Mouse (Mus musculus): Measurements from ENCODE around the gene Abhd17c. TPM values are rescaled to one million over a fixed set of nuclear protein-coding genes. Genes with fewer than 3 reads are reported as not detected.

The Abhd17c gene
- polyA plus RNA-seq, 1 experiment from 2014 or later = 49.3 TPM

DNA sequence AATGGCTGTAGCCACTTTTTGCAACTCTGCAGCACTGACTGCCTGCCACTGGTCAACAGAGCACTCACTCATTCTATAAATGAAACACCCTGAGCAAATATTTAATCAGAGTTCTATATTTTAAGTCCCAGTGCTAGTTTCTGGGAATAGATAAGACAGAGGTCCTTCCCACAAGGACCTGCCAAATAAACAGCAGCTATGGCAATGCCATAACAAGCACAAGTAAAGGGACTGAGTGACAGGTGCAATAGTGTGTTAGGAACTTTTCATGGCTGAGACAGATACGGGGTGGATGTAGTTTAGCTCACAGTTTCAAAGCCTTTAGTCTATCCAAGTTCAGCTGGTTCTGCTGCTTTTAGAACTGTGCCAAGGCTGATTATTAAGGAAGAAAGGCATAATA is 3.9 kb downstream of the Abhd17c start:
- no peak overlapping the region for H3K9ac ChIP-seq (ENCODE audit: low read depth, low read length)
- no peaks in the 10 kb centered on the region for H3K36me3 ChIP-seq (ENCODE audit: control insufficient read depth, insufficient read depth, low read length)
- H3K4me1 ChIP-seq (ENCODE audit: control insufficient read depth, insufficient read depth, low read length) = peaks cover 28% of the 10 kb centered on the region
- no peak overlapping the region for H3K27ac ChIP-seq (ENCODE audit: low read depth, low read length)
- no peak overlapping the region for H3K4me2 ChIP-seq (replicated peaks; ENCODE audit: low read depth, low read length)
- H3K27me3 ChIP-seq (ENCODE audit: control insufficient read depth, insufficient read depth, low read length) = no peaks in the 10 kb centered on the region
- no peaks in the 10 kb centered on the region for H3K9me3 ChIP-seq (ENCODE audit: control insufficient read depth, low read length)
- ATAC-seq (ENCODE audit: low FRiP score, low TSS enrichment) = no peak
- H3K4me3 ChIP-seq (ENCODE audit: low read length) = no peak overlapping the region
- WGBS = 90% methylated on average over 1 of the region's 1 CpGs

- no peak overlapping the region for H3K4me3 ChIP-seq (ENCODE audit: low read length)
- H3K9me3 ChIP-seq (ENCODE audit: control insufficient read depth, low read length) = no peaks in the 10 kb centered on the region
- ATAC-seq (ENCODE audit: low FRiP score, low TSS enrichment) = no peak; the same call in 1 of the 2 replicates
- no peak overlapping the region for H3K9ac ChIP-seq (ENCODE audit: low read depth, low read length)
- H3K36me3 ChIP-seq (ENCODE audit: control insufficient read depth, insufficient read depth, low read length) = no peaks in the 10 kb centered on the region
- WGBS = 69% methylated on average over 2 of the region's 2 CpGs
- no peak overlapping the region for H3K4me2 ChIP-seq (replicated peaks; ENCODE audit: low read depth, low read length)
- no peaks in the 10 kb centered on the region for H3K27me3 ChIP-seq (ENCODE audit: control insufficient read depth, insufficient read depth, low read length)
- peaks cover 36% of the 10 kb centered on the region for H3K4me1 ChIP-seq (ENCODE audit: control insufficient read depth, insufficient read depth, low read length)
- no peak overlapping the region for H3K27ac ChIP-seq (ENCODE audit: low read depth, low read length)
Observed at GRCm38 (mm10) chr7:84145633-84146032, 6.1 kb downstream of the Abhd17c start.

- H3K36me3 ChIP-seq (ENCODE audit: control insufficient read depth, insufficient read depth, low read length) = no peaks in the 10 kb centered on the region
- WGBS = 34% methylated on average over 7 of the region's 7 CpGs
- H3K27me3 ChIP-seq (ENCODE audit: control insufficient read depth, insufficient read depth, low read length) = no peaks in the 10 kb centered on the region
- H3K9ac ChIP-seq (ENCODE audit: low read depth, low read length) = no peak overlapping the region
- H3K4me2 ChIP-seq (replicated peaks; ENCODE audit: low read depth, low read length) = no peak overlapping the region
- H3K4me3 ChIP-seq (ENCODE audit: low read length) = no peak overlapping the region
- no peak for ATAC-seq (ENCODE audit: low FRiP score, low TSS enrichment)
- peaks cover 24% of the 10 kb centered on the region for H3K4me1 ChIP-seq (ENCODE audit: control insufficient read depth, insufficient read depth, low read length)
- H3K9me3 ChIP-seq (ENCODE audit: control insufficient read depth, low read length) = no peaks in the 10 kb centered on the region
- H3K27ac ChIP-seq (ENCODE audit: low read depth, low read length) = 0 out of 2 replicates have a peak overlapping the region, but pooled peaks have one; percentile 38
Observed at GRCm38 (mm10) chr7:84142736-84143473, 8.8 kb downstream of the Abhd17c start.

GRCm38 (mm10) chr7:84142196-84142595 is 9.5 kb downstream of the Abhd17c start:
- Histone ChIP-seq H3K4me1 (ENCODE audit: control insufficient read depth, insufficient read depth, low read length) (peaks cover 24% of the 10 kb centered on the region), H3K9me3 (ENCODE audit: control insufficient read depth, low read length) (no peaks in the 10 kb centered on the region), H3K4me3 (ENCODE audit: low read length) (no peak overlapping the region), H3K9ac (ENCODE audit: low read depth, low read length) (no peak overlapping the region), H3K27ac (ENCODE audit: low read depth, low read length) (no peak overlapping the region), H3K4me2 (replicated peaks; ENCODE audit: low read depth, low read length) (no peak overlapping the region), H3K36me3 (ENCODE audit: control insufficient read depth, insufficient read depth, low read length) (no peaks in the 10 kb centered on the region), H3K27me3 (ENCODE audit: control insufficient read depth, insufficient read depth, low read length) (no peaks in the 10 kb centered on the region)
- WGBS = 92% methylated on average over 4 of the region's 4 CpGs
- no peak for ATAC-seq (ENCODE audit: low FRiP score, low TSS enrichment)

GRCm38 (mm10) chr7:84139566-84139965 is 12.1 kb downstream of the Abhd17c start:
- no peak overlapping the region for H3K4me3 ChIP-seq (ENCODE audit: low read length)
- H3K4me2 ChIP-seq (replicated peaks; ENCODE audit: low read depth, low read length) = no peak overlapping the region
- no peaks in the 10 kb centered on the region for H3K9me3 ChIP-seq (ENCODE audit: control insufficient read depth, low read length)
- no peak for ATAC-seq (ENCODE audit: low FRiP score, low TSS enrichment)
- H3K27ac ChIP-seq (ENCODE audit: low read depth, low read length) = no peak overlapping the region
- no peaks in the 10 kb centered on the region for H3K27me3 ChIP-seq (ENCODE audit: control insufficient read depth, insufficient read depth, low read length)
- no peaks in the 10 kb centered on the region for H3K36me3 ChIP-seq (ENCODE audit: control insufficient read depth, insufficient read depth, low read length)
- H3K9ac ChIP-seq (ENCODE audit: low read depth, low read length) = no peak overlapping the region
- 75% methylated on average over 4 of the region's 4 CpGs for WGBS
- peaks cover 32% of the 10 kb centered on the region for H3K4me1 ChIP-seq (ENCODE audit: control insufficient read depth, insufficient read depth, low read length)

- Histone ChIP-seq H3K9me3 (ENCODE audit: control insufficient read depth, low read length) (no peaks in the 10 kb centered on the region), H3K27me3 (ENCODE audit: control insufficient read depth, insufficient read depth, low read length) (no peaks in the 10 kb centered on the region), H3K4me2 (replicated peaks; ENCODE audit: low read depth, low read length) (no peak overlapping the region), H3K9ac (ENCODE audit: low read depth, low read length) (no peak overlapping the region), H3K27ac (ENCODE audit: low read depth, low read length) (no peak overlapping the region), H3K4me3 (ENCODE audit: low read length) (no peak overlapping the region), H3K36me3 (ENCODE audit: control insufficient read depth, insufficient read depth, low read length) (no peaks in the 10 kb centered on the region), H3K4me1 (ENCODE audit: control insufficient read depth, insufficient read depth, low read length) (peaks cover 29% of the 10 kb centered on the region)
- no peak for ATAC-seq (ENCODE audit: low FRiP score, low TSS enrichment)
- 84% methylated on average over 4 of the region's 4 CpGs for WGBS
Observed at GRCm38 (mm10) chr7:84138731-84139130, 13.0 kb downstream of the Abhd17c start.

GRCm38 (mm10) chr7:84137779-84138178 is 13.9 kb downstream of the Abhd17c start:
- no peak overlapping the region for H3K27ac ChIP-seq (ENCODE audit: low read depth, low read length)
- 91% methylated on average over 3 of the region's 3 CpGs for WGBS
- H3K27me3 ChIP-seq (ENCODE audit: control insufficient read depth, insufficient read depth, low read length) = no peaks in the 10 kb centered on the region
- H3K4me2 ChIP-seq (replicated peaks; ENCODE audit: low read depth, low read length) = no peak overlapping the region
- ATAC-seq (ENCODE audit: low FRiP score, low TSS enrichment) = no peak
- H3K4me3 ChIP-seq (ENCODE audit: low read length) = no peak overlapping the region
- peaks cover 20% of the 10 kb centered on the region for H3K4me1 ChIP-seq (ENCODE audit: control insufficient read depth, insufficient read depth, low read length)
- no peak overlapping the region for H3K9ac ChIP-seq (ENCODE audit: low read depth, low read length)
- H3K36me3 ChIP-seq (ENCODE audit: control insufficient read depth, insufficient read depth, low read length) = no peaks in the 10 kb centered on the region
- no peaks in the 10 kb centered on the region for H3K9me3 ChIP-seq (ENCODE audit: control insufficient read depth, low read length)

- Histone ChIP-seq H3K4me3 (ENCODE audit: low read length) (no peak overlapping the region), H3K27ac (ENCODE audit: low read depth, low read length) (no peak overlapping the region)
Observed at GRCm38 (mm10) chr7:84135799-84136700, 15.6 kb downstream of the Abhd17c start.

GRCm38 (mm10) chr7:84132704-84133103 is 19.0 kb downstream of the Abhd17c start:
- H3K27ac ChIP-seq (ENCODE audit: low read depth, low read length) = no peak overlapping the region
- ATAC-seq (ENCODE audit: low FRiP score, low TSS enrichment) = no peak
- 70% methylated on average over 1 of the region's 1 CpGs for WGBS

More at GRCm38 (mm10) chr7:84135799-84136700, 15.6 kb downstream of the Abhd17c start:
- H3K4me1 ChIP-seq (ENCODE audit: control insufficient read depth, insufficient read depth, low read length) = peaks cover 20% of the 10 kb centered on the region
- H3K27me3 ChIP-seq (ENCODE audit: control insufficient read depth, insufficient read depth, low read length) = no peaks in the 10 kb centered on the region
- no peak for ATAC-seq (ENCODE audit: low FRiP score, low TSS enrichment)
- no peak overlapping the region for H3K4me2 ChIP-seq (replicated peaks; ENCODE audit: low read depth, low read length)
- no peaks in the 10 kb centered on the region for H3K9me3 ChIP-seq (ENCODE audit: control insufficient read depth, low read length)
- H3K9ac ChIP-seq (ENCODE audit: low read depth, low read length) = no peak overlapping the region
- 47% methylated on average over 4 of the region's 4 CpGs for WGBS
- H3K36me3 ChIP-seq (ENCODE audit: control insufficient read depth, insufficient read depth, low read length) = no peaks in the 10 kb centered on the region

More at GRCm38 (mm10) chr7:84132704-84133103, 19.0 kb downstream of the Abhd17c start:
- H3K4me2 ChIP-seq (replicated peaks; ENCODE audit: low read depth, low read length) = no peak overlapping the region
- no peak overlapping the region for H3K4me3 ChIP-seq (ENCODE audit: low read length)
- H3K9me3 ChIP-seq (ENCODE audit: control insufficient read depth, low read length) = no peaks in the 10 kb centered on the region
- no peak overlapping the region for H3K9ac ChIP-seq (ENCODE audit: low read depth, low read length)
- no peaks in the 10 kb centered on the region for H3K27me3 ChIP-seq (ENCODE audit: control insufficient read depth, insufficient read depth, low read length)
- H3K36me3 ChIP-seq (ENCODE audit: control insufficient read depth, insufficient read depth, low read length) = no peaks in the 10 kb centered on the region
- H3K4me1 ChIP-seq (ENCODE audit: control insufficient read depth, insufficient read depth, low read length) = peaks cover 17% of the 10 kb centered on the region
